Mouse (Mus musculus): ENCODE results near the gene Ddost. TPM values are rescaled to one million over a fixed set of nuclear protein-coding genes. Genes with fewer than 3 reads are reported as not detected.

The Ddost gene
- polyA plus RNA-seq, 1 experiment from 2014 or later: 379 TPM

GRCm38 (mm10) chr4:138292028-138292427, 12.5 kb upstream of the Ddost start:
- no peaks in the 10 kb centered on the region for H3K36me3 ChIP-seq
- 80% methylated on average over 13 of the region's 13 CpGs for WGBS
- H3K4me1 ChIP-seq (replicated peaks): peaks cover 7% of the 10 kb centered on the region
- H3K9me3 ChIP-seq: no peaks in the 10 kb centered on the region
- no peak overlapping the region for H3K9ac ChIP-seq
- no peak overlapping the region for H3K4me2 ChIP-seq (replicated peaks)
- no peak overlapping the region for H3K4me3 ChIP-seq (replicated peaks)
- ATAC-seq: 0 out of 2 replicates have a peak, but pooled peaks have one; percentile 67
- H3K27ac ChIP-seq: peak overlapping the region; percentile 56
- no peaks in the 10 kb centered on the region for H3K27me3 ChIP-seq (replicated peaks)

DNA sequence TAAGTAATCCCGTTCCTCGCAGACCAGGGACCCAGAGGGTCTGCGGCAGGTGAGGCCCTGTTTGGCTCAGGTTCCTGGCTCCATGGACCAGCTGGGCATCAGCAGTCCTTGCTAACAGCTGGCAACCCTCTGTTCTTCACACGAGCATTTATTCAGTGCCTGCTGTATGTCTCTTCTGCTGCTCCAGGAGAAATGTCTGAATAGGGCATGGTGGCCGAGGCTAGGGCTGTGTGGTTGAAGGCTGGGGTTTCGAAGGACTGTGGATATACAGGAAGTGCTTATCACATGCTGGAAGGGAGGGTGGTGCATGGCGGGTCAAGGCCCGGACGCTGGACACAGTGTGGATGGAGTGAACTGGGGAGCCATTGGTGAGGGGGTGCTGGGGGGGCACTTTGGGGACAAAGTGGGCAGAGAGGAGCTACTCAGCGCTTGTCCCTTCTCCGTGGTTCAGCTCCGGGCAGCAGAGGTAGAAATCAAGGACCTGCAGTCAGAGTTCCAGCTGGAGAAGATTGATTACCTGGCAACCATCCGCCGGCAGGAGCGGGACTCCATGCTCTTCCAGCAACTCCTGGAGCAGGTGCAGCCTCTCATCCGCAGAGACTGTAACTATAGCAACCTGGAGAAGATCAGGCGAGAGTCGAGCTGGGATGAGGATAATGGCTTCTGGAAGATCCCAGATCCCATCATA, 11.1 kb upstream of the Ddost start:
- Histone ChIP-seq H3K27me3 (replicated peaks) (no peaks in the 10 kb centered on the region), H3K27ac (no peak overlapping the region), H3K9me3 (no peaks in the 10 kb centered on the region), H3K4me3 (replicated peaks) (no peak overlapping the region), H3K36me3 (no peaks in the 10 kb centered on the region), H3K4me2 (replicated peaks) (no peak overlapping the region), H3K9ac (no peak overlapping the region), H3K4me1 (replicated peaks) (peaks cover 7% of the 10 kb centered on the region)
- WGBS: 74% methylated on average over 18 of the region's 18 CpGs
- ATAC-seq: no peak; the same call in 1 of the 2 replicates

- no peaks in the 10 kb centered on the region for H3K36me3 ChIP-seq
- H3K4me1 ChIP-seq (replicated peaks): peaks cover 7% of the 10 kb centered on the region
- H3K9ac ChIP-seq: no peak overlapping the region
- 78% methylated on average over 11 of the region's 14 CpGs for WGBS
- no peak; the same call in 1 of the 2 replicates for ATAC-seq
- H3K27me3 ChIP-seq (replicated peaks): no peaks in the 10 kb centered on the region
- H3K9me3 ChIP-seq: no peaks in the 10 kb centered on the region
- no peak overlapping the region for H3K27ac ChIP-seq
- no peak overlapping the region for H3K4me3 ChIP-seq (replicated peaks)
- no peak overlapping the region for H3K4me2 ChIP-seq (replicated peaks)
These were observed 10.5 kb upstream of the Ddost start for GRCm38 (mm10) chr4:138293949-138294550.

- Histone ChIP-seq H3K27me3 (replicated peaks) (no peaks in the 10 kb centered on the region), H3K36me3 (no peaks in the 10 kb centered on the region), H3K4me1 (replicated peaks) (peaks cover 17% of the 10 kb centered on the region), H3K4me3 (replicated peaks) (no peak overlapping the region), H3K27ac (no peak overlapping the region), H3K9ac (no peak overlapping the region), H3K9me3 (no peaks in the 10 kb centered on the region), H3K4me2 (replicated peaks) (no peak overlapping the region)
- ATAC-seq: no peak
- WGBS: 87% methylated on average over 10 of the region's 10 CpGs
These were observed 3.2 kb upstream of the Ddost start for GRCm38 (mm10) chr4:138301271-138301780.

GRCm38 (mm10) chr4:138303011-138303410, 1.5 kb upstream of the Ddost start:
- 0 out of 2 replicates have a peak overlapping the region, but pooled peaks have one; percentile 89 for H3K4me2 ChIP-seq (replicated peaks)
- peaks cover 11% of the 10 kb centered on the region; the same call in 1 of the 2 replicates for H3K36me3 ChIP-seq
- no peak overlapping the region for H3K4me3 ChIP-seq (replicated peaks)
- peaks cover 17% of the 10 kb centered on the region for H3K4me1 ChIP-seq (replicated peaks)
- no peaks in the 10 kb centered on the region for H3K9me3 ChIP-seq
- ATAC-seq: no peak
- no peak overlapping the region for H3K9ac ChIP-seq
- 85% methylated on average over 3 of the region's 3 CpGs for WGBS
- H3K27ac ChIP-seq: no peak overlapping the region
- no peaks in the 10 kb centered on the region for H3K27me3 ChIP-seq (replicated peaks)

- H3K27ac ChIP-seq: peak overlapping the region; percentile 70
- H3K9me3 ChIP-seq: no peaks in the 10 kb centered on the region
- peaks cover 17% of the 10 kb centered on the region for H3K4me1 ChIP-seq (replicated peaks)
- peaks cover 13% of the 10 kb centered on the region; the same call in 1 of the 2 replicates for H3K36me3 ChIP-seq
- H3K27me3 ChIP-seq (replicated peaks): no peaks in the 10 kb centered on the region
- WGBS: 11% methylated on average over 18 of the region's 18 CpGs
- no peak for ATAC-seq
- peak overlapping the region; percentile 73 for H3K9ac ChIP-seq
- H3K4me3 ChIP-seq (replicated peaks): peak overlapping the region; percentile 94
- H3K4me2 ChIP-seq (replicated peaks): peak overlapping the region; percentile 89
These were observed 788 bp upstream of the Ddost start for GRCm38 (mm10) chr4:138303742-138304141.

GRCm38 (mm10) chr4:138307025-138307424, 2.5 kb downstream of the Ddost start:
- WGBS: 88% methylated on average over 3 of the region's 3 CpGs
- Histone ChIP-seq H3K4me3 (replicated peaks) (no peak overlapping the region), H3K4me2 (replicated peaks) (no peak overlapping the region), H3K9me3 (no peaks in the 10 kb centered on the region), H3K9ac (no peak overlapping the region), H3K36me3 (peaks cover 35% of the 10 kb centered on the region), H3K27ac (no peak overlapping the region), H3K27me3 (replicated peaks) (no peaks in the 10 kb centered on the region), H3K4me1 (replicated peaks) (peaks cover 17% of the 10 kb centered on the region)
- no peak for ATAC-seq

GRCm38 (mm10) chr4:138307739-138308138, 3.2 kb downstream of the Ddost start:
- Histone ChIP-seq H3K4me1 (replicated peaks) (peaks cover 17% of the 10 kb centered on the region), H3K27ac (no peak overlapping the region), H3K4me3 (replicated peaks) (no peak overlapping the region), H3K27me3 (replicated peaks) (no peaks in the 10 kb centered on the region), H3K9ac (no peak overlapping the region), H3K4me2 (replicated peaks) (no peak overlapping the region), H3K9me3 (no peaks in the 10 kb centered on the region), H3K36me3 (peaks cover 39% of the 10 kb centered on the region)
- no peak for ATAC-seq
- 90% methylated on average over 12 of the region's 12 CpGs for WGBS

- H3K36me3 ChIP-seq: peaks cover 50% of the 10 kb centered on the region
- H3K27ac ChIP-seq: no peak overlapping the region
- no peaks in the 10 kb centered on the region for H3K27me3 ChIP-seq (replicated peaks)
- no peaks in the 10 kb centered on the region for H3K9me3 ChIP-seq
- H3K9ac ChIP-seq: no peak overlapping the region
- 90% methylated on average over 19 of the region's 19 CpGs for WGBS
- H3K4me1 ChIP-seq (replicated peaks): peaks cover 6% of the 10 kb centered on the region
- no peak overlapping the region for H3K4me2 ChIP-seq (replicated peaks)
- no peak for ATAC-seq
- H3K4me3 ChIP-seq (replicated peaks): no peak overlapping the region
These were observed 5.9 kb downstream of the Ddost start for GRCm38 (mm10) chr4:138310311-138310910.

DNA sequence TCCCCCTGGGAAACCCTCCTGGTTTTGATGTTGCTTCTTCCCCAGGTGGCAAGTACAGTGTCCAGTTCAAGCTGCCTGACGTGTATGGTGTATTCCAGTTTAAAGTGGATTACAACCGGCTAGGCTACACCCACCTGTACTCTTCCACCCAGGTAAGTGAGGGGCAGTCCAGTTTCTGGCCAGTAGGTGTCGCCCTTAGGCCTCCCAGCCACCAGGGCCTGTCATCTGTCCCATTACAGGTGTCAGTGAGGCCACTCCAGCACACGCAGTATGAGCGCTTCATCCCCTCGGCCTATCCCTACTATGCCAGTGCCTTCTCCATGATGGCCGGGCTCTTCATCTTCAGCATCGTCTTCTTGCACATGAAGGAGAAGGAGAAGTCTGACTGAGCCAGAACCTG, 7.1 kb downstream of the Ddost start:
- WGBS: 59% methylated on average over 8 of the region's 8 CpGs

GRCm38 (mm10) chr4:138312105-138312504, 7.6 kb downstream of the Ddost start:
- Histone ChIP-seq H3K4me2 (replicated peaks) (no peak overlapping the region), H3K36me3 (peaks cover 53% of the 10 kb centered on the region), H3K27me3 (replicated peaks) (no peaks in the 10 kb centered on the region), H3K4me1 (replicated peaks) (no peaks in the 10 kb centered on the region), H3K4me3 (replicated peaks) (no peak overlapping the region), H3K9ac (no peak overlapping the region), H3K9me3 (no peaks in the 10 kb centered on the region), H3K27ac (no peak overlapping the region)
- 95% methylated on average over 3 of the region's 3 CpGs for WGBS
- no peak for ATAC-seq

More for the DNA sequence above, 7.1 kb downstream of the Ddost start:
- Histone ChIP-seq H3K4me2 (replicated peaks) (no peak overlapping the region), H3K4me1 (replicated peaks) (no peaks in the 10 kb centered on the region), H3K36me3 (peaks cover 52% of the 10 kb centered on the region), H3K27ac (no peak overlapping the region), H3K27me3 (replicated peaks) (no peaks in the 10 kb centered on the region), H3K9me3 (no peaks in the 10 kb centered on the region), H3K4me3 (replicated peaks) (no peak overlapping the region), H3K9ac (no peak overlapping the region)
- ATAC-seq: peak; percentile 76

GRCm38 (mm10) chr4:138313021-138313420, 8.5 kb downstream of the Ddost start:
- H3K36me3 ChIP-seq: peaks cover 44% of the 10 kb centered on the region

More at GRCm38 (mm10) chr4:138313021-138313420, 8.5 kb downstream of the Ddost start:
- Histone ChIP-seq H3K9me3 (no peaks in the 10 kb centered on the region), H3K9ac (no peak overlapping the region), H3K4me1 (replicated peaks) (no peaks in the 10 kb centered on the region), H3K4me3 (replicated peaks) (no peak overlapping the region), H3K4me2 (replicated peaks) (no peak overlapping the region), H3K27ac (no peak overlapping the region), H3K27me3 (replicated peaks) (no peaks in the 10 kb centered on the region)
- 86% methylated on average over 11 of the region's 11 CpGs for WGBS
- ATAC-seq: no peak
